Mouse (Mus musculus) bone marrow, adult 2 months (tissue): ENCODE measurements around the gene Otud7b.

ENCODE experiments used
- CTCF ChIP-seq: fragments of 200-500 bp; IDR thresholded peaks from 2 replicates; pipeline ENCODE4 v1.5.1; 2011; ENCODE audit warnings: low read length, control low read depth; ENCODE audit not compliant: control insufficient read depth, insufficient read depth
- POLR2A ChIP-seq: fragments of 200-500 bp; IDR thresholded peaks from 2 replicates; pipeline ENCODE4 v1.6.1; 2011; ENCODE audit warnings: low read depth, mild to moderate bottlenecking, control low read depth, low read length, borderline replicate concordance; ENCODE audit not compliant: control insufficient read depth

DNA sequence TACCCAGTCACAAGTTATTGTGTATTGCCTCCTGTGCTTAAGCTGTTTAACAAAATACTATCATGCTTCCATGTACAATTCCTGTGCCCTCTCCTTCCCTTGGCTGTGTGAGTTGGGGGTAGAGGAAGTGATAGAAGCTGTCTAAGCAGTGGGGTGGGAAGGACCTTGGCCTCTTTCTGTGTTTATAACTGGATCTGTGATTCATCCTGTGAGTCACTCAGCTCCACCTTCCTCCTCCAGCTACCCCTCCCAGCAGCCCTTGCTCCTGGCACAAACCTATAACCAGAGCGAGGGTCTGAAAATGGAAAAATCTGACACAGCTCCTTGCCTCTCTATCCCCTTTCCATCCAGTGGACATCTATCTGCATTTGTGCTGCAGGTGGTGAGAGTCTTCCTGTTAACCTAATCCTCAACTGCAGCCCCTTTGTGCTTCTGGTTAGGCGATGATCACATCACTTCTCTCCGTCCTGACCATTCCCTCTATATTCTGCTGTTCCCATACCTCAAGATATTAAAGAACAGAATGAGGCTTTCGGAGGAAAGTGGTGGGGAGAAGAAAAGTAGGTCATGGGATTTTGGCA, 56.0 kb downstream of the Otud7b start:
- TF ChIP-seq CTCF (no peak), POLR2A (no peak)
